Mouse (Mus musculus) myocyte (in vitro differentiated cells): ENCODE measurements around the gene Ckb.

Source experiments
- CEBPB ChIP-seq: IDR thresholded peaks from 2 replicates; pipeline ENCODE4 v1.6.1; 2011; ENCODE audit warnings: mild to moderate bottlenecking, moderate library complexity; ENCODE audit not compliant: poor library complexity, insufficient read depth, severe bottlenecking
- E2F4 ChIP-seq: IDR thresholded peaks from one replicate; pipeline ENCODE4 v1.6.1; 2011; ENCODE audit warnings: mild to moderate bottlenecking, control low read depth, moderate library complexity; ENCODE audit not compliant: insufficient read depth
- MAX ChIP-seq: IDR thresholded peaks from one replicate; pipeline ENCODE4 v1.6.1; 2011; ENCODE audit warnings: low read depth, mild to moderate bottlenecking, control low read depth
- MYOD1 ChIP-seq, 3 experiments: IDR thresholded peaks; one replicate each; pipeline ENCODE4 v1.6.1; 2011; ENCODE audit warnings: control low read depth in 2 of 3, low read depth in 2 of 3, mild to moderate bottlenecking in 2 of 3, moderate library complexity in 1 of 3; ENCODE audit not compliant: insufficient read length in 2 of 3, control insufficient read depth in 1 of 3
- MYOG ChIP-seq, 3 experiments: IDR thresholded peaks; one replicate each; pipeline ENCODE4 v1.6.1; 2011; ENCODE audit warnings: control low read depth in 2 of 3, low read depth in 2 of 3, mild to moderate bottlenecking in 2 of 3; ENCODE audit not compliant: insufficient read length in 2 of 3, control insufficient read depth in 1 of 3, insufficient read depth in 1 of 3
- POLR2A ChIP-seq: IDR thresholded peaks from one replicate; pipeline ENCODE4 v1.6.1; 2011; ENCODE audit warnings: low read depth, mild to moderate bottlenecking, control low read depth, moderate library complexity; ENCODE audit not compliant: insufficient read length
- REST ChIP-seq: IDR thresholded peaks from one replicate; pipeline ENCODE4 v1.6.1; 2011; ENCODE audit warnings: mild to moderate bottlenecking, control low read depth, moderate library complexity; ENCODE audit not compliant: insufficient read depth, insufficient read length
- SRF ChIP-seq: IDR thresholded peaks from one replicate; pipeline ENCODE4 v1.6.1; 2011; ENCODE audit warnings: low read depth; ENCODE audit not compliant: control insufficient read depth, insufficient read length
- TCF12 ChIP-seq: IDR thresholded peaks from one replicate; pipeline ENCODE4 v1.6.1; 2011; ENCODE audit warnings: mild to moderate bottlenecking, control low read depth; ENCODE audit not compliant: poor library complexity, insufficient read depth, severe bottlenecking
- TCF3 ChIP-seq: IDR thresholded peaks from one replicate; pipeline ENCODE4 v1.6.1; 2011; ENCODE audit warnings: low read depth, control low read depth; ENCODE audit not compliant: insufficient read length
- USF1 ChIP-seq: IDR thresholded peaks from one replicate; pipeline ENCODE4 v1.6.1; 2011; ENCODE audit warnings: low read depth, mild to moderate bottlenecking, control low read depth, moderate library complexity

GRCm38 (mm10) chr12:111674850-111675486 is 2.8 kb upstream of the Ckb start:
- TF ChIP-seq MAX = no peak
- TF ChIP-seq POLR2A = no peak
- no peak for TF ChIP-seq E2F4
- TF ChIP-seq MYOG (IDR thresholded peaks at IDR 0.05; ENCODE audit: control insufficient read depth in 1 of 3, insufficient read depth in 1 of 3, insufficient read length in 2 of 3, low read depth in 2 of 3) = peak in 1 of 3 experiments; percentile 75
- TF ChIP-seq TCF12 = no peak
- no peak for TF ChIP-seq CEBPB
- no peak for TF ChIP-seq SRF
- no peak for TF ChIP-seq USF1
- peak in 2 of 3 experiments; percentile 56 to 75 for TF ChIP-seq MYOD1 (IDR thresholded peaks at IDR 0.05; ENCODE audit: control insufficient read depth in 1 of 3, insufficient read length in 2 of 3, low read depth in 2 of 3)
- TF ChIP-seq TCF3 = peak; percentile 11
- no peak for TF ChIP-seq REST
